Mouse (Mus musculus): ENCODE results near the gene Psmb6. TPM values are rescaled to one million over a fixed set of nuclear protein-coding genes. Genes with fewer than 3 reads are reported as not detected.
A peak's percentile ranks its signal among the peaks of the same experiment; 100 is the strongest.

The Psmb6 gene
- polyA plus RNA-seq, 1 experiment from 2014 or later: 657 TPM

DNA sequence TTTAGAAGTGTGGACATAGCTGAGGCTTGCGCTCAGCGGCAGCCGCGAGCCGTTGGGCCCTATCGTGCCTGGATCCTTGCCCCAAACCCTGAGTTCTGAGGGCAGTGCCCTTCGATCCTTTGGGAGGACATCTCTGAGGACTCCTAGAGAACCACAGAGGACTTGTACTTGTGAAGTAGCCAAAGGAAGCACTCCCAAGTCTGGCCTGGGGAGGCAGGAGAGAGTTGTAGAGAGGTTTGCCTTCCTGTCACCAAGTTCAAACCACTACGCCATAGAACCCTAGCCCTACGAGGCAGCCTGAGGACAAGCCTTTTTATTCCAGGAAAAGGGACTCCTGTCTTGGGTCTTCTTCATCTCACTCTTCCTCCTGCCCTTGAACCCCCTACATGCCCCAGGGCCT is 32.4 kb downstream of the Psmb6 start:
- Histone ChIP-seq H3K4me3 (ENCODE audit: control insufficient read depth in 1 of 2, insufficient read depth in 1 of 2, low read depth in 1 of 2, low read length in 2 of 2) (no peak overlapping the region), H3K4me2 (ENCODE audit: low read length) (no peak overlapping the region), H3K9me3 (ENCODE audit: control insufficient read depth, low read length) (no peaks in the 10 kb centered on the region), H3K4me1 (ENCODE audit: control insufficient read depth in 2 of 2, insufficient read depth in 2 of 2, low read length in 2 of 2) (peaks cover 0 to 7% of the 10 kb centered on the region in 2 experiments; a peak in 1 of 4 replicates), H3K27me3 (ENCODE audit: control insufficient read depth, insufficient read depth, low read length) (no peaks in the 10 kb centered on the region), H3K27ac (replicated peaks in 1 of 2; ENCODE audit: control insufficient read depth in 1 of 2, insufficient read depth in 1 of 2, low read depth in 2 of 2, low read length in 2 of 2) (no peak overlapping the region), H3K36me3 (ENCODE audit: control insufficient read depth, insufficient read depth, low read length) (peaks cover 34% of the 10 kb centered on the region), H3K9ac (ENCODE audit: low read length) (no peak overlapping the region)
- 84% methylated on average over 9 of the region's 9 CpGs for WGBS
- ATAC-seq (ENCODE audit: insufficient number of reproducible peaks, insufficient read depth, low FRiP score, low read depth): no peak

DNA sequence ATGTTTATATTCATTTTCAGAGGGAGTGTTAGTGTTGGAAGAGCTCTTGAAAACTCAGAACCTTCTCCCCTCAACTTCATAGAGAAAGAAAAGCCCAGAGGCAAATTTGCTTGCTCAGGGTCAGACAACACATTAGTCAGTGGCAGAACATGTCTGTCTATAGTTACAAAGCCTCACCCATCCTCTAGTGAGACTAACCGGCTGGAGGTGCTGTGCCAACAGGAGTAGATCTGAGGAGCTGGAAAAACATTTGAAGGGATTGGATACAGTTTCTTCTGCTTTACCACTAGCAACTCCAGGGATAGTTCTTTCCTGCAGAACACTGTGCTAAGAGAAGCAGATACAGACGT is 36.7 kb downstream of the Psmb6 start:
- peaks cover 3 to 22% of the 10 kb centered on the region in 2 experiments; a peak in 3 of 4 replicates for H3K4me1 ChIP-seq (ENCODE audit: control insufficient read depth in 2 of 2, insufficient read depth in 2 of 2, low read length in 2 of 2)
- WGBS: 0% methylated on average over 2 of the region's 2 CpGs
- H3K4me3 ChIP-seq (ENCODE audit: control insufficient read depth in 1 of 2, insufficient read depth in 1 of 2, low read depth in 1 of 2, low read length in 2 of 2): peak overlapping the region; percentile 70 to 78
- no peak for ATAC-seq (ENCODE audit: insufficient number of reproducible peaks, insufficient read depth, low FRiP score, low read depth)
- H3K27ac ChIP-seq (replicated peaks in 1 of 2; ENCODE audit: control insufficient read depth in 1 of 2, insufficient read depth in 1 of 2, low read depth in 2 of 2, low read length in 2 of 2): peak overlapping the region in 1 of 2 experiments; percentile 69; a peak in 2 of 4 replicates
- H3K27me3 ChIP-seq (ENCODE audit: control insufficient read depth, insufficient read depth, low read length): no peaks in the 10 kb centered on the region
- peaks cover 10% of the 10 kb centered on the region for H3K36me3 ChIP-seq (ENCODE audit: control insufficient read depth, insufficient read depth, low read length)
- H3K9me3 ChIP-seq (ENCODE audit: control insufficient read depth, low read length): no peaks in the 10 kb centered on the region
- peak overlapping the region; percentile 94 for H3K9ac ChIP-seq (ENCODE audit: low read length)
- H3K4me2 ChIP-seq (ENCODE audit: low read length): peak overlapping the region; percentile 90

DNA sequence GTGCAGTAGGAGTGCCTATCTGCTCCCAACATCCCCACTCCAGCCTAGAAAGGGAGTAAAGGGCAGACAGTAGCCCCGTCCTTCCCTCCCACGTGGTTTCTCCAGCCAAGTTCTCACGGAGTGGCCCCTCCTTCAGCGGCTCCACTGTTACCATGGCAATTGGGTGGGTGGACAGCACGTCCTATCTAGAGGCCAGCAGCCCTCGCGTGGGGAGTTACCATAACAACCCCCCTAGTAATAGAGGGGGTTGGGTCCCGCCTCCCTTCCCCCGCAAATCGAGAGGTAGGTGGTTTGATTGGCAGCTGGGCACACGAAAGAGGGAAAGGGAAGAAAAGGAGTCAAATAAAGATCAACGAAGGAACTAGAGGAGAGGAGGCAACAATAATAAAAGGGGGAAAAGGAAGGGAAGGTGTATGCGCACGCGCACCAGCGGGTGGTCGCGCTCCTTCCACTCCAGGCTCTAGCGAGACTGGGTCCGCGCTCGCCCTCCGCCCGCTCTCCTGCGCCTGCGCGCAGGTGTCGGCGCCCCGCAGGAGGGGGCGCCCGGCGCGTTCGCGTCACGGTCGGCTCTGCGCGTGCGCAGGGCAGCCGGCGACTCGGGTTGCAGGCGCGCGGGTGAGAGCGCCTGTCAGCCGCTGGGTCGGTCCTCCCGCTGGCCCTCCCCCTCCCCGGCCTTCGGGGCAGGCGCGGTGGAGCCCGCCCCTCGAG is 37.3 kb downstream of the Psmb6 start, which contains the start of gene Mink1:
Gene Mink1 (plus strand): TSS at position 595 of the 708 bp plus-strand sequence.
- Histone ChIP-seq H3K9ac (ENCODE audit: low read length) (peak within 1 kb of the TSS; percentile 94), H3K4me2 (ENCODE audit: low read length) (peak within 1 kb of the TSS; percentile 90), H3K27ac (replicated peaks in 1 of 2; ENCODE audit: control insufficient read depth in 1 of 2, insufficient read depth in 1 of 2, low read depth in 2 of 2, low read length in 2 of 2) (peak within 1 kb of the TSS; percentile 69 to 76), H3K4me1 (ENCODE audit: control insufficient read depth in 2 of 2, insufficient read depth in 2 of 2, low read length in 2 of 2) (peaks cover 3 to 24% of the 10 kb centered on the region in 2 experiments; a peak in 3 of 4 replicates), H3K36me3 (ENCODE audit: control insufficient read depth, insufficient read depth, low read length) (peaks cover 5% of the 10 kb centered on the region), H3K27me3 (ENCODE audit: control insufficient read depth, insufficient read depth, low read length) (no peaks in the 10 kb centered on the region), H3K4me3 (ENCODE audit: control insufficient read depth in 1 of 2, insufficient read depth in 1 of 2, low read depth in 1 of 2, low read length in 2 of 2) (peak within 1 kb of the TSS; percentile 70 to 78), H3K9me3 (ENCODE audit: control insufficient read depth, low read length) (no peaks in the 10 kb centered on the region)
- WGBS: under 1% methylated on average over 50 of the region's 57 CpGs
- ATAC-seq (ENCODE audit: insufficient number of reproducible peaks, insufficient read depth, low FRiP score, low read depth): peak; percentile 89

DNA sequence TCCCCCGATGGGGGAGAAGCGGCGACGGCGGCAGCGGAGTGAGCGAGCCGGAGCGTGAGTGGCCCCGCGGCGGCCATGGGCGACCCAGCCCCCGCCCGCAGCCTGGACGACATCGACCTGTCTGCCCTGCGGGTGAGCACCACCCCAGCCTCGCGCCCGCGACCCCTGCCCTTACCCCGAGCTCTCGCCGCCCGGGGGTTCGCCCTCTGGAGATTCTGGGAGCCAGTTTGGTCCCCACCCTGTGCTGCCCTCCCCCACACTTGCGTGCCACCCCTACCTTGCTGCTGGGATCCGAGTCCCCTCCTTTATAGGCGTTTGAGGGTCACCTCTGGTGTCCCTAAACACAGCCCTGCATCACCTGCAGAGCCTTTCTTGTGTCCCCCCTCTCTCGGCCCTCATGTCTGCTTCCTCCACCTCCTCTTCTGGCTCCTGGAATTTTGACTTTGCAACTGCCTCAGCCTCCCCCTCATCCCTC is 37.9 kb downstream of the Psmb6 start:
- H3K9me3 ChIP-seq (ENCODE audit: control insufficient read depth, low read length): no peaks in the 10 kb centered on the region
- ATAC-seq (ENCODE audit: insufficient number of reproducible peaks, insufficient read depth, low FRiP score, low read depth): peak; percentile 15
- 0% methylated on average over 23 of the region's 31 CpGs for WGBS

DNA sequence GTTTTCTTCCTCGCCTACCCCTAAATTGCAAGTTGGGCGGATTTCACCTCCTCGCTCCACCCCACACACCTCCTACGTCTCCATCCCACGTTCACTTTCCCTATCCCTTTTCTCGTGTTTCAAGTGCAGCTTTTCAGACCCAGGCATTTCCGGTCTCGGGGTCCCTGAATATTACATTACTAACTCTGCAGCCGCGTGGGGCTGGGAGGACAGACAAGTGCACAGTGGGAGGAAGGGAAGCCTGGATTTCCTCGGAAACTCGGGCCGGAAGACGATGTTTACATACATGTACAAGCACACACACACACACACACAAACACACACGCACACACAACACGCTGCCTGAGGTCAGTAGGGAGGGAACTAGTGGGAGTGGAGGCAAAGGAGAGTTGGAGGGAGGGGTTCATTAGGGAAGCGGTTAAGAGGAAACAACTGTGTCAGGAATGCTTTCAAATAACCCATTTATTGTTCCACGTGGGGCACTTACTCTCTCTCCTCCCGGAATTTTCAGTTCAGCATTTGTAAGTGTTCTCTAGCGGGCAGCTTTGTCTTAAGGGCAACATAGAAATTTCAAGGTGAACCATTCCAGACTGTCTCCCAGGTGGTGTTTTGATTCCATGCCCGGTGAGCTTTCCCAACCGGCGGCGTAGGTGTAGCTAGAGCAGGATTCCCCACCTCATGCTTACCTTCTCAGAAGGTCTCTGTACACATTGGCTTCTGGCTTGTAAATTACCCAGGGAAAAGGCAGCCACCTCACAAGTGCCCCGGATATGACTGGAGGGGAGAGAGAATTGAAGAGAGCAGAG is 38.5 kb downstream of the Psmb6 start:
- Histone ChIP-seq H3K36me3 (ENCODE audit: control insufficient read depth, insufficient read depth, low read length) (no peaks in the 10 kb centered on the region), H3K4me1 (ENCODE audit: control insufficient read depth in 2 of 2, insufficient read depth in 2 of 2, low read length in 2 of 2) (peaks cover 3 to 24% of the 10 kb centered on the region in 2 experiments; a peak in 3 of 4 replicates), H3K4me3 (ENCODE audit: control insufficient read depth in 1 of 2, insufficient read depth in 1 of 2, low read depth in 1 of 2, low read length in 2 of 2) (peak overlapping the region; percentile 70 to 78), H3K9ac (ENCODE audit: low read length) (peak overlapping the region; percentile 94), H3K9me3 (ENCODE audit: control insufficient read depth, low read length) (no peaks in the 10 kb centered on the region), H3K27ac (replicated peaks in 1 of 2; ENCODE audit: control insufficient read depth in 1 of 2, insufficient read depth in 1 of 2, low read depth in 2 of 2, low read length in 2 of 2) (peak overlapping the region; percentile 36 to 69), H3K27me3 (ENCODE audit: control insufficient read depth, insufficient read depth, low read length) (no peaks in the 10 kb centered on the region), H3K4me2 (ENCODE audit: low read length) (peak overlapping the region; percentile 90)
- whole genome bisulfite sequencing: 3% methylated on average over 25 of the region's 25 CpGs
- ATAC-seq (ENCODE audit: insufficient number of reproducible peaks, insufficient read depth, low FRiP score, low read depth): no peak

More for the DNA sequence above, 37.9 kb downstream of the Psmb6 start:
- Histone ChIP-seq H3K9ac (ENCODE audit: low read length) (peak overlapping the region; percentile 94), H3K27me3 (ENCODE audit: control insufficient read depth, insufficient read depth, low read length) (no peaks in the 10 kb centered on the region), H3K4me1 (ENCODE audit: control insufficient read depth in 2 of 2, insufficient read depth in 2 of 2, low read length in 2 of 2) (peaks cover 3 to 24% of the 10 kb centered on the region in 2 experiments; a peak in 3 of 4 replicates), H3K4me2 (ENCODE audit: low read length) (peak overlapping the region; percentile 90), H3K36me3 (ENCODE audit: control insufficient read depth, insufficient read depth, low read length) (no peaks in the 10 kb centered on the region), H3K27ac (replicated peaks in 1 of 2; ENCODE audit: control insufficient read depth in 1 of 2, insufficient read depth in 1 of 2, low read depth in 2 of 2, low read length in 2 of 2) (peak overlapping the region; percentile 36 to 69), H3K4me3 (ENCODE audit: control insufficient read depth in 1 of 2, insufficient read depth in 1 of 2, low read depth in 1 of 2, low read length in 2 of 2) (peak overlapping the region; percentile 70 to 78)

DNA sequence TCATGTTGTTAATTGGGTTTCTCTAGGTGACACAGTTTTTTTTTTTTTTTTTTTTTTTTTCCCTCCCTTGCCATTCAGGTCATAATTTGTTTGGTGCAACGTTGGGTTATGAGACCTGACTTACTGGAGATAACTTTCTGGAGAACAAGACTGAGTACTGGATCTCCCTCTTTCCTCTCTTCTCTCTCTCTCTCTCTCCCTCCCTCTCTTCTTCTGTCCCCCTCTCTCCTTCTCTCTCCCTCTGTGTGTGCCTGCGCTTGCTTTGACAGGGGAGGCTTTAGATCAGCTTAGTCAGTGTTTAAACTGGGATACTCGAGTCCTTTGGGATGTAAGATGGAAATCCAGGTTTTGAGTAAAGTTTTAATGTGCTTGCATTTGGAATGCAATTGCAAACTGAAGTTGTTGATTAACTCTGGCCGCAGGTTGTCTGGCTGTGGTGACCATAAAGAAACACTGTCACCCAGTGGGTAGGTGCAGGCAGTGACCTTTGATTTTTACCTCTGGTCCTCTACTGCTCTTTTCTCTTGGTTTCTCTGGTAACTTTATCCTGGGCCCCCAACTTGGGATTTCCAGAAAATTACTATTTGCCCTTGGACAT is 39.2 kb downstream of the Psmb6 start:
- peak overlapping the region; percentile 90 for H3K4me2 ChIP-seq (ENCODE audit: low read length)
- no peaks in the 10 kb centered on the region for H3K36me3 ChIP-seq (ENCODE audit: control insufficient read depth, insufficient read depth, low read length)
- H3K4me1 ChIP-seq (ENCODE audit: control insufficient read depth in 2 of 2, insufficient read depth in 2 of 2, low read length in 2 of 2): peaks cover 3 to 24% of the 10 kb centered on the region in 2 experiments; a peak in 3 of 4 replicates
- peak overlapping the region in 1 of 2 experiments; percentile 70; a peak in 2 of 4 replicates for H3K4me3 ChIP-seq (ENCODE audit: control insufficient read depth in 1 of 2, insufficient read depth in 1 of 2, low read depth in 1 of 2, low read length in 2 of 2)
- no peak overlapping the region for H3K9ac ChIP-seq (ENCODE audit: low read length)
- H3K9me3 ChIP-seq (ENCODE audit: control insufficient read depth, low read length): no peaks in the 10 kb centered on the region
- no peaks in the 10 kb centered on the region for H3K27me3 ChIP-seq (ENCODE audit: control insufficient read depth, insufficient read depth, low read length)
- WGBS: 40% methylated on average over 4 of the region's 4 CpGs
- H3K27ac ChIP-seq (replicated peaks in 1 of 2; ENCODE audit: control insufficient read depth in 1 of 2, insufficient read depth in 1 of 2, low read depth in 2 of 2, low read length in 2 of 2): 0 out of 4 replicates have a peak overlapping the region, but pooled peaks of 1 of the 2 experiments have one; percentile 69
- no peak for ATAC-seq (ENCODE audit: insufficient number of reproducible peaks, insufficient read depth, low FRiP score, low read depth)

DNA sequence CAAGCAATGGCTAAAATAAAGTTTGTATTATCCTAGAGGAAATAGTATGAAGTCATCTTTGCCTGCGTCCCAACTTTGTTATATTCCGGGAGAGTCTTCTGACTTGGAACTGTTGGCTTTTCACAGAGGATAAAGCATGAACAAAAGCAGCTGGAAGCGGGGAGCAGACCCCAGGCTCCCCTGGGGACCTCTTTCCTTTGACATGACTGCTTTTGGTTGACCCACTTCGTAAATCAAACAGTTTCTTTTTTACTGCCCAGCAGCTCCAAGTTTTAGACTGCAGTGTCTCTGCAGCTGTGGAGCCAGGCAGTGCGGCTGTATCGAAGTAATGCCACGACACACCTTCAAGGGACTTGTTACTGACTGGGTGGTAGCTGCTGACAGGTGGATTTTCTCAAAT is 41.4 kb downstream of the Psmb6 start:
- Histone ChIP-seq H3K9ac (ENCODE audit: low read length) (no peak overlapping the region; the same call in 1 of the 2 replicates), H3K36me3 (ENCODE audit: control insufficient read depth, insufficient read depth, low read length) (no peaks in the 10 kb centered on the region), H3K27me3 (ENCODE audit: control insufficient read depth, insufficient read depth, low read length) (no peaks in the 10 kb centered on the region), H3K27ac (replicated peaks in 1 of 2; ENCODE audit: control insufficient read depth in 1 of 2, insufficient read depth in 1 of 2, low read depth in 2 of 2, low read length in 2 of 2) (no peak overlapping the region), H3K4me2 (ENCODE audit: low read length) (no peak overlapping the region), H3K4me3 (ENCODE audit: control insufficient read depth in 1 of 2, insufficient read depth in 1 of 2, low read depth in 1 of 2, low read length in 2 of 2) (no peak overlapping the region), H3K9me3 (ENCODE audit: control insufficient read depth, low read length) (no peaks in the 10 kb centered on the region), H3K4me1 (ENCODE audit: control insufficient read depth in 2 of 2, insufficient read depth in 2 of 2, low read length in 2 of 2) (peaks cover 3 to 27% of the 10 kb centered on the region in 2 experiments; a peak in 3 of 4 replicates)
- ATAC-seq (ENCODE audit: insufficient number of reproducible peaks, insufficient read depth, low FRiP score, low read depth): no peak
- WGBS: 69% methylated on average over 7 of the region's 7 CpGs

Measured in heart, embryonic 14.5 days (tissue).